Mouse (Mus musculus) embryonic facial prominence, embryonic 11.5 days (tissue): Measurements from ENCODE around the gene Srrd. TPM values are rescaled to one million over a fixed set of nuclear protein-coding genes. Genes with fewer than 3 reads are reported as not detected.

Source experiments
- ATAC-seq: fragments of 200-750 bp; cut with Nextera tagmentation; replicated peaks from 2 replicates; pipeline ENCODE4 v1.8.0; 2017; ENCODE audit warnings: low read depth; ENCODE audit not compliant: insufficient number of reproducible peaks, low FRiP score, low TSS enrichment
- DNase-seq: peaks from one replicate; pipeline ENCODE4 v3.0.0-alpha.2; 2015; ENCODE audit warnings: low spot score
- H3K27ac ChIP-seq: fragments of 300-500 bp; sonication (generic); replicated peaks from 2 replicates; pipeline ENCODE4 v1.5.1; 2014; ENCODE audit warnings: mild to moderate bottlenecking, low read depth, low read length, control low read depth
- H3K27me3 ChIP-seq: fragments of 300-500 bp; sonication (generic); 2 replicates; pipeline ENCODE4 v1.6.1; 2014; ENCODE audit warnings: mild to moderate bottlenecking, low read length, moderate library complexity, mixed read lengths; ENCODE audit not compliant: control insufficient read depth, insufficient read depth
- H3K36me3 ChIP-seq: fragments of 300-500 bp; sonication (generic); replicated peaks from 2 replicates; pipeline ENCODE4 v1.6.1; 2014; ENCODE audit warnings: low read depth, mild to moderate bottlenecking, low read length, moderate library complexity, mixed read lengths; ENCODE audit not compliant: control insufficient read depth, insufficient read depth
- H3K4me1 ChIP-seq: fragments of 300-500 bp; sonication (generic); 2 replicates; pipeline ENCODE4 v1.6.1; 2014; ENCODE audit warnings: low read length, mixed read lengths; ENCODE audit not compliant: control insufficient read depth, insufficient read depth
- H3K4me2 ChIP-seq: fragments of 300-500 bp; sonication (generic); 2 replicates; pipeline ENCODE4 v1.6.1; 2014; ENCODE audit warnings: low read depth, mild to moderate bottlenecking, control low read depth, low read length, moderate library complexity
- H3K4me3 ChIP-seq: fragments of 300-500 bp; sonication (generic); 2 replicates; pipeline ENCODE4 v1.5.1; 2014; ENCODE audit warnings: low read depth, low read length, control low read depth
- H3K9ac ChIP-seq: fragments of 300-500 bp; sonication (generic); replicated peaks from 2 replicates; pipeline ENCODE4 v1.6.1; 2014; ENCODE audit warnings: mild to moderate bottlenecking, control low read depth, low read length
- H3K9me3 ChIP-seq: fragments of 300-500 bp; sonication (generic); replicated peaks from 2 replicates; pipeline ENCODE4 v1.6.1; 2016; ENCODE audit warnings: mild to moderate bottlenecking, low read length, inconsistent platforms, mixed read lengths; ENCODE audit not compliant: control insufficient read depth
- WGBS: fragments of 180-500 bp; shearing (Covaris S2); extraction: QIAGEN DNeasy Blood & Tissue Kit; methylation state at CpG from one replicate; pipeline ENCODE4 v1.1.7; 2014; 5-methylcytosine and 5-hydroxymethylcytosine counted together
- polyA plus RNA-seq: library from polyadenylated mRNA; unstranded; fragments of >200 nt; fragmentation: Nextera tagmentation; extraction: Ambion mirVana; gene quantifications from 2 replicates; pipeline ENCODE4 v1.2.1, GENCODE M21; 2014

The Srrd gene
- polyA plus RNA-seq, 1 experiment from 2014 or later = 45.7 TPM

DNA sequence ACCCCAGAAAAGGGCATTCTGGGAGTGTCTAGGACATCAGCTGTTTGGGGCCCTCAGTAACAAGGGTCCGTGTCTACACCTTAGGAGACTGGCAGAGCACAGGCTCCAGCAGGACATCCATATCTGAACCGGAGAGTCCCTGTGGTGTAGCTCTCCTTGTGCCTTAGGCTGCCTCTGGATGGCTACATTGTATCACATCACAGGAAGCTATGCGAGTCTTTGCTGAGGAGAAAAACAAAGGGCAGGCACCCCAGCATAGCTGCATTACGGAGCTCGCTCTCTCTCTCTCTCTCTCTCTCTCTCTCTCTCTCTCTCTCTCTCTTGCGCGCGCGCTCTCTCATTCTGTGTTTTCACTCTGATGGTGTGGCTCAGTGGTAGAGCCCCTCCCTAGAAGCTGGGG is 39.2 kb upstream of the Srrd start:
- Histone ChIP-seq H3K27ac (no peak overlapping the region), H3K4me1 (no peaks in the 10 kb centered on the region), H3K9ac (no peak overlapping the region), H3K9me3 (no peaks in the 10 kb centered on the region), H3K4me2 (no peak overlapping the region), H3K36me3 (peaks cover 2% of the 10 kb centered on the region), H3K4me3 (no peak overlapping the region), H3K27me3 (no peaks in the 10 kb centered on the region)
- 72% methylated on average over 8 of the region's 9 CpGs for WGBS
- DNase-seq (no peak), ATAC-seq (no peak; the same call in 1 of the 2 replicates)

- ATAC-seq = no peak
- Histone ChIP-seq H3K27me3 (no peaks in the 10 kb centered on the region), H3K36me3 (peaks cover 2% of the 10 kb centered on the region), H3K27ac (no peak overlapping the region), H3K9ac (no peak overlapping the region), H3K4me1 (no peaks in the 10 kb centered on the region), H3K4me3 (no peak overlapping the region), H3K4me2 (no peak overlapping the region), H3K9me3 (no peaks in the 10 kb centered on the region)
- no peak for DNase-seq
- 83% methylated on average over 11 of the region's 11 CpGs for WGBS
These were observed 38.3 kb upstream of the Srrd start for GRCm38 (mm10) chr5:112381154-112381553.

- H3K27me3 ChIP-seq = no peaks in the 10 kb centered on the region
- WGBS = 80% methylated on average over 6 of the region's 6 CpGs
- no peaks in the 10 kb centered on the region for H3K9me3 ChIP-seq
- H3K4me1 ChIP-seq = no peaks in the 10 kb centered on the region
- no peak overlapping the region for H3K4me3 ChIP-seq
- DNase-seq (no peak), ATAC-seq (no peak)
- H3K27ac ChIP-seq = no peak overlapping the region
- H3K36me3 ChIP-seq = peaks cover 7% of the 10 kb centered on the region
- H3K4me2 ChIP-seq = no peak overlapping the region
- H3K9ac ChIP-seq = no peak overlapping the region
These were observed 35.9 kb upstream of the Srrd start for GRCm38 (mm10) chr5:112378716-112379115.

DNA sequence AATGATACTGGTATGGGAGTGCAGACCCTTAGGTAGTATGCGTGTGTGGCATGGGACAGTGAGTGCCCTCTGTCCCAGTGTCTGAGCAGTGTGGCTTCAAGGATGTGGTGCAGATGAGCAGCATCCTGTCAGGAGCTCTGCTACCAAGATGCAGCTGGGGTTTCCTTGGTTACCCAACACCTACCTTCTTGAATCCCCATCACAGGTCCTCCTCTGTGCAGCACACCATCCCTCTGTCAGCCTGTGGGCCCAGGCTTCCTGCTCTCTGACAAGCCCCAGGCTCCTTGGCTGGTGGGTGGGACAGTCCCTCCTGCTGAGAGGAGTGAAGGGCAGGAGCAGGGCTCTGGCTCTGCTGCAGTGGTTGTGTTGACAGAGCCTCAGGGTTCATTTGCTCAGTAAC is 34.5 kb upstream of the Srrd start:
- Histone ChIP-seq H3K27ac (no peak overlapping the region), H3K27me3 (no peaks in the 10 kb centered on the region), H3K9ac (no peak overlapping the region), H3K36me3 (peaks cover 7% of the 10 kb centered on the region), H3K4me3 (no peak overlapping the region), H3K4me1 (no peaks in the 10 kb centered on the region), H3K9me3 (no peaks in the 10 kb centered on the region), H3K4me2 (no peak overlapping the region)
- ATAC-seq = no peak
- no peak for DNase-seq
- 96% methylated on average over 1 of the region's 1 CpGs for WGBS

DNA sequence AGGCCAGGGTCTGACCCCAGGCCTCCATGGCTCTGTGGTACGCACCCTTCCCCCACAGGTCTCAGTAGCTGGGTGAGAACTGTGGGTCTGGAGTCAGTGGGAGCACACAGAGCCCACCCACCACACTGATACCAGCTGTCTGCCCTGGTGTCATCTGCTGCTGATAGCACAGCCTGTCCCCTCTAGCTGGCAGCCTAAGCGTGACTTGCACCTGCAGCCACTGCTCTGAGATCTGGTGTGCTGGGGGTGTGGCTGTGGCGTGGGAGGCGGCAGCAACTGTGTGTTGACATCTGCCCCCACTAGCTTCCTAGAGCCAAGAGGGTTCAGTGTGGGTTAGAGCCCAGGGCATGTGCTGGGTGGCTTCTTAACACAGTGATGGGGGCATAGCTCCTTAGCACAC is 33.3 kb upstream of the Srrd start:
- Histone ChIP-seq H3K27me3 (no peaks in the 10 kb centered on the region), H3K9me3 (no peaks in the 10 kb centered on the region), H3K36me3 (peaks cover 7% of the 10 kb centered on the region), H3K4me3 (no peak overlapping the region), H3K4me1 (no peaks in the 10 kb centered on the region), H3K9ac (no peak overlapping the region), H3K4me2 (no peak overlapping the region), H3K27ac (no peak overlapping the region)
- DNase-seq (no peak), ATAC-seq (no peak)
- WGBS = 87% methylated on average over 4 of the region's 4 CpGs

GRCm38 (mm10) chr5:112371933-112372332 is 29.1 kb upstream of the Srrd start:
- H3K4me2 ChIP-seq = no peak overlapping the region
- DNase-seq (peak; percentile 30), ATAC-seq (no peak)
- H3K27ac ChIP-seq = no peak overlapping the region
- H3K27me3 ChIP-seq = no peaks in the 10 kb centered on the region
- no peak overlapping the region for H3K4me3 ChIP-seq
- H3K9ac ChIP-seq = no peak overlapping the region
- H3K36me3 ChIP-seq = peaks cover 5% of the 10 kb centered on the region; the same call in 1 of the 2 replicates
- no peaks in the 10 kb centered on the region for H3K9me3 ChIP-seq
- WGBS = 56% methylated on average over 7 of the region's 7 CpGs
- H3K4me1 ChIP-seq = no peaks in the 10 kb centered on the region

DNA sequence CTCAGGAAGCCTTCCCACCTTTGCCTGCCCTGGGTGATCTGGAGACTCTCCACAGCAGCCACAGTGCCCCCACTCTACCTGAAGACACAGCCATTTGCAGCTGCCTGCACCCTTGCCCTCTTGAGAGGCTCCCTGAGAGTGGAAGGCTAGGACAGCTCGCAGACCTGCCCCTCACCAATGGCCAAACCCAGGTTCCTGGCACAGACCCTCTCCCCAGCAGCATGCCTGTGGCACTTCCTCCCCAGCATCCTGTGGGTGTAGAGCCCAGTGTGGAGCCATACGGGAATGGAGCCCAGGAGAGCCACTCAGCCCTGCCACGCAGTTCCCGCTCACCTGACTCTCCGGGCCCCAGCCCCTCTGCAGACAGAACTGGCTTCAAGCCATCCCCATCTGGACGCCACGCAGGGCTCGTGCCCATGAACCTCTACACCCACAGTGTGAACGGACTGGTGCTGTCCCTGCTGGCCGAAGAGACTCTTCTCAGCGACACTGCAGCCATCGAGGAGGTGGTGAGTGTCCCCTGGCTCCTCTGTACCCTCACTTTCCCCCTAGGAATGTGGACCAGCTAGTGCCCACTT is 27.5 kb upstream of the Srrd start:
- DNase-seq = no peak
- H3K9ac ChIP-seq = no peak overlapping the region
- WGBS = 94% methylated on average over 12 of the region's 12 CpGs
- peaks cover 4% of the 10 kb centered on the region; the same call in 1 of the 2 replicates for H3K36me3 ChIP-seq
- ATAC-seq = no peak
- H3K27ac ChIP-seq = no peak overlapping the region
- H3K4me3 ChIP-seq = no peak overlapping the region
- no peaks in the 10 kb centered on the region for H3K27me3 ChIP-seq
- H3K4me1 ChIP-seq = no peaks in the 10 kb centered on the region
- no peaks in the 10 kb centered on the region for H3K9me3 ChIP-seq
- H3K4me2 ChIP-seq = no peak overlapping the region

GRCm38 (mm10) chr5:112369326-112369725 is 26.5 kb upstream of the Srrd start:
- Histone ChIP-seq H3K4me1 (no peaks in the 10 kb centered on the region; the same call in 1 of the 2 replicates), H3K27me3 (no peaks in the 10 kb centered on the region), H3K27ac (no peak overlapping the region), H3K4me2 (no peak overlapping the region), H3K9ac (no peak overlapping the region), H3K36me3 (no peaks in the 10 kb centered on the region), H3K9me3 (no peaks in the 10 kb centered on the region), H3K4me3 (no peak overlapping the region)
- 90% methylated on average over 13 of the region's 13 CpGs for WGBS
- DNase-seq = no peak
- ATAC-seq = no peak
